Mouse (Mus musculus) forelimb bud, embryonic 11.5 days (tissue): ENCODE data around the gene Litaf.

Experiments
- DNase-seq: peaks from one replicate; pipeline ENCODE4 v3.0.0-alpha.2; 2012; ENCODE audit warnings: low read depth, low spot score

Litaf gene

GRCm38 (mm10) chr16:11066833-11067191, 855 bp upstream of the Litaf start:
- DNase-seq: peak; percentile 69

DNA sequence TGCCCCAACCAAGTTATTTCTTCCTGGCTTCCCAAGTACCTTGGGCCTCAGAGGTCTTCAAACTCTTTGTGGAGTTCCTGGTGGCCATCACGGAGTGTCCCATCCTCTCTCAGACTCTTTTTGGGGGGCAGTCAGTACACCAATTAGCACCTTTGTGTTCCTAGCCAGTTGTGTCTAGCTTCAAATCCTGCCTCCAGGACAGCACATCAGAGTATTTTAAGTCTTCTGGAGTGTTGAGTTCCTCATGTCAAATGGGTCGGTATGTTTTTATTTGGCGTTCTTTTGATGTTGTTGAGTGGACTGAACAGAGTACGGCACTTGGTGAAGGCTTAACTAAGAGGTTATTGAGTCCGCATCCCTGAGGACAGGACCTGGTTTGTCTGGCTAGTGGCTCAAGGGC, 526 bp downstream of the Litaf start:
- no peak for DNase-seq

DNA sequence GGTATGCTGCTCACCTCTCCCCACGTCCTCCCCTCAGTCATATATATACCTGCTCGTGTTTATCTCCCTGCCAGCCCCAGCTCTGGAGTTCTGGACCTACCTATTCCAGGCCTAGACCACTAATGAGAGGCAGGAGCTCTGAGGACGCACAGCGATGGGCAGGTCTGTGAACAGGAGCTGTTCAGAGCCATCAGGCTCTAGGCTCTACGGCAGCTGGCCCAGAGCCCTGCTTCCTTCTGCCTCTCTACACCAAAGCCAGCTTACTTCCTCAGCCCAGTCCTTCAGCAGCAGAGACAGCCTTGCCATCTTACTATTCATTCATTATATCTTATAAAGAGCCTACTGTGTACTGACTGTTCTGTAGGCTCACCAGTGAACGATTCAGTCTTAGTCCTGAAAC, 1.2 kb downstream of the Litaf start:
- DNase-seq: no peak

GRCm38 (mm10) chr16:11064341-11064740, 1.6 kb downstream of the Litaf start:
- DNase-seq: no peak

- DNase-seq: peak; percentile 16
These were observed 2.9 kb downstream of the Litaf start for GRCm38 (mm10) chr16:11062794-11063721.

DNA sequence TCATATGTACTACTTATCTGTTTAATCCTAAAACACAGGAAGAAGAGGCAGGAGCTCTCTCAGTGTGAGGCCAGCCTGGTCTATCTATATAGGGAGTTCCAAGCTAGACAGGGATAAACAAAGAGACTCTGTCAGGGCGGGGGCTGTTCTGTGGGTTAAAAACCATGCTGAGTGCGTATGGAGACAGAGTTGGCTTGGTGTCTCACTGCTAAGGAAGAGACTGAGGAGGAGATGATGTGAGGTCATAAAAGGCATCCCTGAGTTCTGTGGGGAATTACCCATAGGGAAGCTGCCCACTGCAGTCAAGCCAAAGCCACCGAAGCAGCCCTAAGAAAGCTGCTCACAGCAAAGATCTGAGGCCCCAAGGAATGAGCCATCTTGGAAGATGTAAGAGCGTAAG, 5.3 kb downstream of the Litaf start, which contains the start of gene Snn:
Gene Snn, plus strand, starts transcription at position 301 of the 400 bp plus-strand sequence.
- no peak for DNase-seq

DNA sequence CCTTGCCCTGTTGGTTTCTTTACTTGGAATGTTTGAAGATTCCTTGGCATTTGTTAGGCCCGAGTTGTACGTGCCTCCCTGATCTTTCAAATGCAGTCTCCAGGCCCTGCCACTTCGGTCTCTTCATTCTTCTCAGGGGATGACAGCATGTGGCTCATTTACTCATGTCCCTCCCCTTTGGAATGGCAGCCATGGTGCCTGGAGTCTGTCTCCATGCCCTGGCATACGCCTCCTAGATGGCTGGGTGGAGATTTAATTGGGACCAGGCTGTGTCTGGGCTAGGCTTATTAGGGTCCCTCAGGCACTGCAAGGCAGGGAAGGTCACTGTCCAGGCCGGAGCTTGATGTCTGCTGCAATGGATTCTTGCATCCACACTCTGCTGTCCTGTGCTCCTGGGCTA, 10.0 kb downstream of the Litaf start:
- DNase-seq: no peak

DNA sequence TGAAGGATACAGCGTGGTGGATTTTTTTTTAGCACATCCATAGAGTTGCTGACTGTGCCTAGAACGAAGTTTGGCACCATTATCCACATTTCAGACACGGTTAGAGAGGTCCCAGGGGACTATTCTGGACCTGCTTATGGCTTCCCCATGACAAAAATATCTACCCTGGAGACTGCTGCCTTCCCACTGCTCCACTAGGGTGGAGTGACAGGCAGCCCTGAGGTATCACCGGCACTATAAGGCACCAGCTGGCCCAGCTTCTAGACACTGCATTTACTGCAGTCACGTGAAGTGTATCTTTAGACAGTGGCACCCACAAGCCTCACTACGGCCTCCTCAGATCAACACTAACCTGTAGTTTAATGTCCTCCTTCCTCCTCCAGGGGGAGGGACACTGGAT, 11.1 kb downstream of the Litaf start:
- no peak for DNase-seq

DNA sequence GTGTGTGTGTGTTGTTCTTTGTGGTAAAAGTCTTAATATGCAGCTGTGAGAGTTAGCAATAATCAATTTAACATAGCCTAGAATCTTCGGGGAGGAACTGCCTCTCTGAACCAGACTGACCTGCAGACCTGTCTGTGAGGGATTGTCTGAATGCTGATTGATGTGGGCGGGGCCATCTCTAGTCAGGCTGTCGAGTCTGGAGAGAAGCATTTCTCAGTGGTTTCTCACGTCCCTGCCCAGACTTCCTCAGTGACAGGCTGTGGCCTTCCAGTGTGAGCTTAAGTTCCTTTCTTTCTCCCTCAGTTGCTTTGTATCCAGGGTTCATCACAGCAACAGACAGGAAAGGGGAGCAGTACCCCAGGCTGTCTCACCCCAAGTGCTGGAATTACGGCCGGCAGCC, 11.5 kb downstream of the Litaf start:
- no peak for DNase-seq

- DNase-seq: no peak
These were observed 14.8 kb downstream of the Litaf start for GRCm38 (mm10) chr16:11051134-11051533.

DNA sequence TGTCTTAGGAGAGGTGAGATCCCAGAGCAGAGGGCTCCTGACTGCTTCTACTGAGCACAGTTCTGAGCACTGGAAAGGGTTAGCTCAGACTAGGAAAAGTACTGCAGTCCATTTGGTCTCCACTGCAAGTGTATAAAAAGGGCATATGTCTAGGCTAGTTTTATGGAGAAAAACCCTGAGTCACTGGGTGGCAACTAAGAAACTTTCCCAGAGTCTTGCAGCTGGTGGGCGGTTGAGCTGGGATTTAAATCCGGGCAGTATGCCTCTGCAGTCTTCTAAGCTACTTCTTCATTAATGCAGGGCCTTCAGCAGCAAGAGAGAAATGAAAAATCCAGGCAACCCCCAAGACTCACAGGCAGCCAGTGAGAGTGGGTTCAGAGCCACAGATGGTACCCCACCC, 15.7 kb downstream of the Litaf start:
- DNase-seq: no peak

- DNase-seq: no peak
These were observed 18.8 kb downstream of the Litaf start for GRCm38 (mm10) chr16:11047130-11047529.

- no peak for DNase-seq
These were observed 19.5 kb downstream of the Litaf start for GRCm38 (mm10) chr16:11046437-11046836.

DNA sequence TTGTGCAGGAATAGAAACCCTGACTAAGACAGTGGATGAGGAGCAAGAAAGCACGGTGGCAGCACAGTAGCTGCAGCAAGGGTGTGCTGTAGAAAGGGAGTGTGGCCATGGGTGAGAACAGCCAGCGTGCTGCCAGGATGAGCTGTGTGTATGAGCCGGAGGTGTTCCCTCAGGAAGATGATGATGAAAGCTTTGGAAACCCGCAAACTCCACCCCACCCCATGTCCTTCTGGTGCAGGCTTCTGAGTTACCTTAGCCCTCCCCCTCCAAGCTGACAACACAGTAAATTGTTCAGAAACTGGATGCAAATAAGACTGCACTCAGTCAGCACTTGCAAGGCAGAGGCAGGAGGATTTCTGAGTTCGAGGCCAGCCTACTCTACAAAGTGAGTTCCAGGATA, 22.7 kb downstream of the Litaf start:
- DNase-seq: no peak

- no peak for DNase-seq
These were observed 25.4 kb downstream of the Litaf start for GRCm38 (mm10) chr16:11040603-11041002.

GRCm38 (mm10) chr16:11035790-11036431, 30.0 kb downstream of the Litaf start:
- DNase-seq: peak; percentile 74

- no peak for DNase-seq
These were observed 30.7 kb downstream of the Litaf start for GRCm38 (mm10) chr16:11035273-11035672.

DNA sequence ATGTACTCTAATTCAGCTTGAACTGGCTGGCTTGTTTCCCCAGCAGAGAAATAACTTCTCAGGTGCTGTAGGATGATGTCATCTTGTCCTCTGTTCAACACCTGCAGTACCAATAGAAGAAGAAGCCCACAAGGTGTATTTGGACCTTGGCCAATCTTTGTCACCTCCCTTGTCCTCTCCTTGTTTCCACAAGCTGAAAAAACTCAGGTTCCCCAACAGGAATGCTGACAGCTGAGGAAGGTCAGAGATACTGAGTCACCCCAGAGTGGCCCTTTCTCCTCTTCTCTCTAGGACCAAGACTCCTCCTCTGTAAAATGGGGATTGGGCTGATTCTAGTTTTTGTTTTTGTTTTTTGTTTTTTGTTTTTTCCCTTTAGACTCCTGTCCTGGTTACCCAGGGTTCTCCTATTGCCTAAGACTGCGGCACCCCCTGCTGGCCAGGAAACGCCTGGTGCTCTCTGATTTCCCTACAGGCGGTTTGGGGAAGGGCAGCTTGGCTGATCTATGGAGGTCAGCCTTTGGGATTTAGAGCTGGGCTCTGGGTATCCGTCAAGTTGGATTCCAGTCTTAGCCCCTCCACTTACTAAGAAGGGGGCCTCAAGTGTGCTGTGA, 31.7 kb downstream of the Litaf start:
- peak; percentile 77 for DNase-seq

- no peak for DNase-seq
These were observed 34.6 kb downstream of the Litaf start for GRCm38 (mm10) chr16:11031320-11031719.

- DNase-seq: no peak
These were observed 35.1 kb downstream of the Litaf start for GRCm38 (mm10) chr16:11030844-11031243.

GRCm38 (mm10) chr16:11028206-11028605, 37.8 kb downstream of the Litaf start:
- no peak for DNase-seq

DNA sequence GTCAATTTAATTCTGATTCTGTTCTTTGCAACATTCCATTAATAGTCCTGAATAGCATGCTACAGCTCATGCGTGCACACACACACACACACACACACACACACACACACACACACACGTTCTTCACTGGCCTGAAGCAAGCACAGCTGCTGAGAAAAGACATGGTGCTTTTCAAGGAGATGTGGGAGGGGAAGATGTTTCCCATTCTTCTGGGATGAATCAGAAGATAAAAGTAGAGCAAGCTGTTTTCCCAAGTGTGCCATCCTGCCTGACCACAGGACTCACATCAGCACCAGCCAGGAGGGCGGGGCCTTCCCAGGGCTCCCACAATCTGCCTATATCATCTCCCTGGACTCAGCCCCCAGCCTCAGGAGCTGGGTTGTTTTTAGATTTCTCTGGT, 41.1 kb downstream of the Litaf start:
- no peak for DNase-seq

DNA sequence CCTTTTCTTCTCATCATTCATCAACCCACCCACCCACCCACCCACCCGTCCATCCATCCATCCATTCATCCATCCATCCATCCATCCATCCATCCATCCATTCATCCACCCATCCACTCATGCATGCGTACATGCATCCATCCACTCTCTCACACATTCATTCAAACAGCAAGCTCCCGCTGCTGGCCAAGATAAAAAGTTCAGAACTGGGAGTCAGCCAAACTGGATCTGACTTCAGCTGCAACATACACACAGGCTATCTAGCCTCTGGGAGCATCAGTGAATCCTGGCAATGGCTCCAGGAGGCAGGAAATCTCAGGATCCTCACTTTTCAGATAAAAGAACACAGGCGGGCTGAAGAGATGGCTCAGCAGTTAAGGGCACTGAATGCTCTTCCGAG, 42.3 kb downstream of the Litaf start:
- no peak for DNase-seq
